Mouse (Mus musculus) hindbrain, embryonic 15.5 days (tissue): Measurements from ENCODE around the gene Sec24a. TPM values are rescaled to one million over a fixed set of nuclear protein-coding genes. Genes with fewer than 3 reads are reported as not detected.
A peak's percentile ranks its signal among the peaks of the same experiment; 100 is the strongest.
"Not testable (repeated sequence)": the region's sequence is repeated elsewhere in the genome, so short reads cannot be mapped to it uniquely, and the experiment has no call there.

Source experiments
- ATAC-seq: fragments of 200-750 bp; cut with Nextera tagmentation; 2 replicates; pipeline ENCODE4 v1.8.0; 2017; ENCODE audit warnings: low read depth, moderate number of reproducible peaks, moderate TSS enrichment; ENCODE audit not compliant: low FRiP score
- H3K27ac ChIP-seq: fragments of 300-500 bp; sonication (generic); replicated peaks from 2 replicates; pipeline ENCODE4 v1.5.1; 2015; ENCODE audit warnings: mild to moderate bottlenecking, inconsistent platforms
- H3K27me3 ChIP-seq: fragments of 300-500 bp; sonication (generic); 2 replicates; pipeline ENCODE4 v1.6.1; 2015; ENCODE audit warnings: control low read depth, inconsistent platforms
- H3K36me3 ChIP-seq: fragments of 300-500 bp; sonication (generic); 2 replicates; pipeline ENCODE4 v1.6.1; 2015; ENCODE audit warnings: control low read depth, inconsistent platforms
- H3K4me1 ChIP-seq: fragments of 300-500 bp; sonication (generic); replicated peaks from 2 replicates; pipeline ENCODE4 v1.6.1; 2015; ENCODE audit warnings: control low read depth, inconsistent platforms
- H3K4me2 ChIP-seq: fragments of 300-500 bp; sonication (generic); 2 replicates; pipeline ENCODE4 v1.6.1; 2015; ENCODE audit warnings: moderate library complexity, mild to moderate bottlenecking, inconsistent platforms
- H3K4me3 ChIP-seq: fragments of 300-500 bp; sonication (generic); 2 replicates; pipeline ENCODE4 v1.5.1; 2015; ENCODE audit warnings: mild to moderate bottlenecking, inconsistent platforms
- H3K9ac ChIP-seq: fragments of 300-500 bp; sonication (generic); 2 replicates; pipeline ENCODE4 v1.6.1; 2015; ENCODE audit warnings: inconsistent platforms
- H3K9me3 ChIP-seq: fragments of 300-500 bp; sonication (generic); 2 replicates; pipeline ENCODE4 v1.6.1; 2016; ENCODE audit warnings: control low read depth, inconsistent platforms
- WGBS: fragments of 180-500 bp; shearing (Covaris S2); methylation state at CpG from one replicate; pipeline ENCODE4 v1.1.7; 2015; 5-methylcytosine and 5-hydroxymethylcytosine counted together
- polyA plus RNA-seq: library from polyadenylated mRNA; unstranded; fragments of >200 nt; fragmentation: Nextera tagmentation; extraction: Ambion mirVana; gene quantifications from 2 replicates; pipeline ENCODE4 v1.2.1, GENCODE M21; 2015

The Sec24a gene
- polyA plus RNA-seq, 1 experiment from 2014 or later, result 15.9 TPM

- Histone ChIP-seq H3K9ac (no peak overlapping the region), H3K4me2 (no peak overlapping the region), H3K4me3 (no peak overlapping the region), H3K4me1 (no peaks in the 10 kb centered on the region), H3K36me3 (no peaks in the 10 kb centered on the region), H3K27ac (no peak overlapping the region), H3K27me3 (no peaks in the 10 kb centered on the region), H3K9me3 (no peaks in the 10 kb centered on the region)
- 78% methylated on average over 5 of the region's 5 CpGs for WGBS
- ATAC-seq, result no peak
Measured at GRCm38 (mm10) chr11:51675386-51675785, 88.0 kb downstream of the Sec24a start.

GRCm38 (mm10) chr11:51673291-51673690 lies 90.1 kb downstream of the Sec24a start:
- Histone ChIP-seq H3K9me3 (no peaks in the 10 kb centered on the region), H3K9ac (no peak overlapping the region), H3K27ac (no peak overlapping the region), H3K27me3 (no peaks in the 10 kb centered on the region), H3K4me3 (no peak overlapping the region), H3K36me3 (no peaks in the 10 kb centered on the region), H3K4me1 (no peaks in the 10 kb centered on the region), H3K4me2 (no peak overlapping the region)
- ATAC-seq, result no peak
- 81% methylated on average over 9 of the region's 9 CpGs for WGBS

GRCm38 (mm10) chr11:51671376-51671775 lies 92.1 kb downstream of the Sec24a start:
- no peaks in the 10 kb centered on the region for H3K4me1 ChIP-seq
- WGBS, result 79% methylated on average over 2 of the region's 2 CpGs
- no peak overlapping the region for H3K27ac ChIP-seq
- no peak overlapping the region for H3K4me2 ChIP-seq
- ATAC-seq, result no peak
- no peaks in the 10 kb centered on the region for H3K9me3 ChIP-seq
- no peak overlapping the region for H3K9ac ChIP-seq
- H3K4me3 ChIP-seq, result no peak overlapping the region
- no peaks in the 10 kb centered on the region for H3K27me3 ChIP-seq
- H3K36me3 ChIP-seq, result no peaks in the 10 kb centered on the region

GRCm38 (mm10) chr11:51670846-51671245 lies 92.6 kb downstream of the Sec24a start:
- Histone ChIP-seq H3K4me1 (no peaks in the 10 kb centered on the region), H3K36me3 (no peaks in the 10 kb centered on the region), H3K27ac (no peak overlapping the region), H3K27me3 (no peaks in the 10 kb centered on the region), H3K9me3 (no peaks in the 10 kb centered on the region), H3K4me3 (no peak overlapping the region), H3K9ac (no peak overlapping the region), H3K4me2 (no peak overlapping the region)
- no peak for ATAC-seq
- WGBS, result 94% methylated on average over 7 of the region's 7 CpGs

- not testable (repeated sequence) for H3K4me2 ChIP-seq, H3K9me3 ChIP-seq, H3K27me3 ChIP-seq, H3K4me3 ChIP-seq, H3K27ac ChIP-seq, H3K36me3 ChIP-seq, ATAC-seq, H3K4me1 ChIP-seq, H3K9ac ChIP-seq
- WGBS, result 97% methylated on average over 7 of the region's 7 CpGs
Measured at GRCm38 (mm10) chr11:51664747-51665146, 98.7 kb downstream of the Sec24a start.

GRCm38 (mm10) chr11:51662632-51663031 lies 100.8 kb downstream of the Sec24a start:
- Histone ChIP-seq H3K4me1 (0 out of 2 replicates have a peak, but pooled peaks cover 3% of the 10 kb centered on the region), H3K36me3 (no peaks in the 10 kb centered on the region), H3K9ac (no peak overlapping the region), H3K9me3 (no peaks in the 10 kb centered on the region), H3K27ac (no peak overlapping the region), H3K4me2 (no peak overlapping the region), H3K27me3 (no peaks in the 10 kb centered on the region), H3K4me3 (no peak overlapping the region)
- WGBS, result 67% methylated on average over 7 of the region's 7 CpGs
- no peak for ATAC-seq

- no peaks in the 10 kb centered on the region for H3K36me3 ChIP-seq
- no peaks in the 10 kb centered on the region for H3K9me3 ChIP-seq
- no peak for ATAC-seq
- H3K9ac ChIP-seq, result no peak overlapping the region
- 75% methylated on average over 16 of the region's 16 CpGs for WGBS
- no peak overlapping the region for H3K27ac ChIP-seq
- no peaks in the 10 kb centered on the region for H3K27me3 ChIP-seq
- H3K4me3 ChIP-seq, result no peak overlapping the region
- H3K4me2 ChIP-seq, result no peak overlapping the region
- H3K4me1 ChIP-seq, result 0 out of 2 replicates have a peak, but pooled peaks cover 3% of the 10 kb centered on the region
Measured at GRCm38 (mm10) chr11:51661867-51662365, 101.5 kb downstream of the Sec24a start.

GRCm38 (mm10) chr11:51658705-51659104 lies 104.7 kb downstream of the Sec24a start:
- H3K9me3 ChIP-seq, result no peaks in the 10 kb centered on the region
- no peak overlapping the region for H3K4me3 ChIP-seq
- H3K9ac ChIP-seq, result no peak overlapping the region
- no peak overlapping the region for H3K27ac ChIP-seq
- H3K4me1 ChIP-seq, result 0 out of 2 replicates have a peak, but pooled peaks cover 3% of the 10 kb centered on the region
- H3K36me3 ChIP-seq, result no peaks in the 10 kb centered on the region
- H3K4me2 ChIP-seq, result no peak overlapping the region
- H3K27me3 ChIP-seq, result no peaks in the 10 kb centered on the region
- WGBS, result 51% methylated on average over 6 of the region's 6 CpGs
- peak; percentile 34; the same call in 1 of the 2 replicates for ATAC-seq

GRCm38 (mm10) chr11:51658291-51658690 lies 105.1 kb downstream of the Sec24a start:
- Histone ChIP-seq H3K4me1 (0 out of 2 replicates have a peak, but pooled peaks cover 3% of the 10 kb centered on the region), H3K9ac (no peak overlapping the region), H3K4me2 (no peak overlapping the region), H3K4me3 (no peak overlapping the region), H3K9me3 (no peaks in the 10 kb centered on the region), H3K27me3 (no peaks in the 10 kb centered on the region), H3K36me3 (no peaks in the 10 kb centered on the region), H3K27ac (no peak overlapping the region)
- no peak for ATAC-seq
- 61% methylated on average over 7 of the region's 7 CpGs for WGBS

- WGBS, result 81% methylated on average over 10 of the region's 10 CpGs
- Histone ChIP-seq H3K27me3 (peaks cover 4% of the 10 kb centered on the region; the same call in 1 of the 2 replicates), H3K4me1 (0 out of 2 replicates have a peak, but pooled peaks cover 3% of the 10 kb centered on the region), H3K27ac (no peak overlapping the region), H3K36me3 (no peaks in the 10 kb centered on the region), H3K4me2 (no peak overlapping the region), H3K9ac (no peak overlapping the region), H3K4me3 (no peak overlapping the region), H3K9me3 (no peaks in the 10 kb centered on the region)
- no peak for ATAC-seq
Measured at GRCm38 (mm10) chr11:51656798-51657521, 106.5 kb downstream of the Sec24a start.

- no peak overlapping the region for H3K27ac ChIP-seq
- H3K9ac ChIP-seq, result no peak overlapping the region
- no peaks in the 10 kb centered on the region for H3K36me3 ChIP-seq
- H3K4me3 ChIP-seq, result no peak overlapping the region
- peaks cover 7% of the 10 kb centered on the region; the same call in 1 of the 2 replicates for H3K27me3 ChIP-seq
- no peak overlapping the region for H3K4me2 ChIP-seq
- no peaks in the 10 kb centered on the region for H3K9me3 ChIP-seq
- H3K4me1 ChIP-seq, result peaks cover 10% of the 10 kb centered on the region
- no peak for ATAC-seq
- 94% methylated on average over 3 of the region's 3 CpGs for WGBS
Measured at GRCm38 (mm10) chr11:51654891-51655290, 108.5 kb downstream of the Sec24a start.

GRCm38 (mm10) chr11:51653736-51654135 lies 109.7 kb downstream of the Sec24a start:
- H3K9me3 ChIP-seq, result no peaks in the 10 kb centered on the region
- H3K36me3 ChIP-seq, result no peaks in the 10 kb centered on the region
- no peak overlapping the region for H3K4me3 ChIP-seq
- 89% methylated on average over 6 of the region's 6 CpGs for WGBS
- H3K9ac ChIP-seq, result no peak overlapping the region
- no peak for ATAC-seq
- H3K27me3 ChIP-seq, result peaks cover 7% of the 10 kb centered on the region; the same call in 1 of the 2 replicates
- no peak overlapping the region for H3K27ac ChIP-seq
- H3K4me1 ChIP-seq, result peaks cover 21% of the 10 kb centered on the region
- no peak overlapping the region for H3K4me2 ChIP-seq
